Mouse (Mus musculus): ENCODE results near the gene Itgav. TPM values are rescaled to one million over a fixed set of nuclear protein-coding genes. Genes with fewer than 3 reads are reported as not detected.
A peak's percentile ranks its signal among the peaks of the same experiment; 100 is the strongest.

The Itgav gene
- polyA plus RNA-seq, 1 experiment: 37.6 TPM

- peaks cover 17% of the 10 kb centered on the region for H3K4me1 ChIP-seq (ENCODE audit: control insufficient read depth, insufficient read depth, low read length)
- H3K4me3 ChIP-seq (replicated peaks; ENCODE audit: extremely low read depth, low read depth, low read length): peak overlapping the region; percentile 77
- DNase-seq: peak; percentile 71
- WGBS: 3% methylated on average over 43 of the region's 44 CpGs
- TF ChIP-seq POLR2A (IDR thresholded peaks at IDR 0.05; ENCODE audit: borderline replicate concordance, extremely low read depth, low read depth, low read length) (no peak), CTCF (IDR thresholded peaks at IDR 0.05; ENCODE audit: insufficient read depth, low read length) (no peak)
Observed at GRCm38 (mm10) chr2:83724827-83725730, 882 bp downstream of the Itgav start.

GRCm38 (mm10) chr2:83725796-83726195, 1.6 kb downstream of the Itgav start:
- peaks cover 17% of the 10 kb centered on the region for H3K4me1 ChIP-seq (ENCODE audit: control insufficient read depth, insufficient read depth, low read length)
- WGBS: 43% methylated on average over 4 of the region's 4 CpGs
- no peak for TF ChIP-seq CTCF (IDR thresholded peaks at IDR 0.05; ENCODE audit: insufficient read depth, low read length)
- TF ChIP-seq POLR2A (IDR thresholded peaks at IDR 0.05; ENCODE audit: borderline replicate concordance, extremely low read depth, low read depth, low read length): no peak
- DNase-seq: no peak
- H3K4me3 ChIP-seq (replicated peaks; ENCODE audit: extremely low read depth, low read depth, low read length): no peak overlapping the region

DNA sequence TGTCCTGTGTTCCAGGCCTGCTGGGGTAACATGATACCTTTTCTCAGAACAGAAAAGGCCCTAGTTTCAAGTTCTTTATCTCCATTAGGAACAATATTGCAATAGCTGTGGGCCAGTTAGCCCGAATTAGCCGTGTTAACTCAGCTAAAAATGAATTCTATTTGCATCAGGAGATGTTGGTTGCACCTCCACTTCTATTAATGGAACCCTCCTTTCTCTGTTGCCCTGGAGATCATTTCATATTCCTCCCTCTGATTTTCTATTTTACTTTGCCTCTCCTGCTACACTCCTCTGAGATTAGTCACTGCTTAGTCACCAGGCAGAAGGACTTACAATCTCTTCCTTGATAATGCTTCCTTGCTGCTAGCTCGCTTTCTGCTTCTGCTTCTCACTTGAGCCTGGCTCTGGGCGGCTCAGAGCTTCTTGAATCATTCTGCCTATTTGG, 4.1 kb downstream of the Itgav start:
- Histone ChIP-seq H3K4me1 (ENCODE audit: control insufficient read depth, insufficient read depth, low read length) (peaks cover 13% of the 10 kb centered on the region), H3K4me3 (replicated peaks; ENCODE audit: extremely low read depth, low read depth, low read length) (no peak overlapping the region)
- DNase-seq: no peak
- TF ChIP-seq CTCF (IDR thresholded peaks at IDR 0.05; ENCODE audit: insufficient read depth, low read length) (no peak), POLR2A (IDR thresholded peaks at IDR 0.05; ENCODE audit: borderline replicate concordance, extremely low read depth, low read depth, low read length) (no peak)
- 64% methylated on average over 4 of the region's 4 CpGs for WGBS

DNA sequence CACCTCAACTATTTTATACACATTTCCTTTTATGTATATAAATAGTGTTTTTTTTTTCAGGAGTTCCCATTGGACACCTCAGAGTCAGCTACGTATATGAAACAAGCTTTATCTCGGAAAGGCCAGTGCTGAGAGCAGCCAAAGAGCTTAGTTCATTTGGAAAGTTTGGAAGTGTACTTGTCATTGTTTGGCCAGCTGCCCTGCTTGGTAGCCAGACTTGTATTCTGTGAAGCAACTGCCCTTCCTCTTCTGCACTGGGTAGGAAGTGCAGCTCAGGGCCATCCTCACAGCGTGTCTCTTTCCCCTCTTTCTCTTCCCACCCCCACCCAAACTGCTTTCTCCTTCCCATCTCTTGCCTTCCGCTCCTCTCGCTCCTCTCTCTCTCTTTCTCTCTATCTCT, 5.1 kb downstream of the Itgav start:
- 16% methylated on average over 5 of the region's 5 CpGs for WGBS
- H3K4me3 ChIP-seq (replicated peaks; ENCODE audit: extremely low read depth, low read depth, low read length): no peak overlapping the region
- peak; percentile 78 for DNase-seq
- TF ChIP-seq CTCF (IDR thresholded peaks at IDR 0.05; ENCODE audit: insufficient read depth, low read length) (no peak), POLR2A (IDR thresholded peaks at IDR 0.05; ENCODE audit: borderline replicate concordance, extremely low read depth, low read depth, low read length) (no peak)
- H3K4me1 ChIP-seq (ENCODE audit: control insufficient read depth, insufficient read depth, low read length): peaks cover 15% of the 10 kb centered on the region

- no peak for TF ChIP-seq CTCF (IDR thresholded peaks at IDR 0.05; ENCODE audit: insufficient read depth, low read length)
- TF ChIP-seq POLR2A (IDR thresholded peaks at IDR 0.05; ENCODE audit: borderline replicate concordance, extremely low read depth, low read depth, low read length): no peak
- 91% methylated on average over 4 of the region's 4 CpGs for WGBS
- no peak overlapping the region for H3K4me3 ChIP-seq (replicated peaks; ENCODE audit: extremely low read depth, low read depth, low read length)
- H3K4me1 ChIP-seq (ENCODE audit: control insufficient read depth, insufficient read depth, low read length): peaks cover 12% of the 10 kb centered on the region
- no peak for DNase-seq
Observed at GRCm38 (mm10) chr2:83732896-83733295, 8.7 kb downstream of the Itgav start.

DNA sequence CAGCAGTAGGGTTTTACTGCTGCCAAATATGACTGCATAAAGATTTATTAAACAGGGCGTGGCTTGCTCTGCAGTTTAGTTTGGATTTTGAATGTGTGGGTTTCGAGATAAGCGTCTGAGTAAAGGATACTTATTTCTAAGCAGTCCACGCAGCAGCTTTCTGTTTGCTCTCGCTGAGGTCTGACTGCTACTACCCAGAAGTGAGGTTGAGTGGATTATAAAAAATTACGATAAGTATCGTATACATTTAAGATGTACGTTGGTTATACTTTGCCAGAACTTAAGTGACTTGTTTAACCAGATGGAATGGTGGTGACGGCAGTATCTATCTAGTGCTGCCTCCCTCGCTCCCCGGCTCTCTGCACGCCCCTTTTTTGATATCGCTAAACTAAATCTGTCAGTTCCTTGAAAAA, 9.8 kb downstream of the Itgav start:
- no peak for TF ChIP-seq CTCF (IDR thresholded peaks at IDR 0.05; ENCODE audit: insufficient read depth, low read length)
- no peak for TF ChIP-seq POLR2A (IDR thresholded peaks at IDR 0.05; ENCODE audit: borderline replicate concordance, extremely low read depth, low read depth, low read length)
- 29% methylated on average over 13 of the region's 13 CpGs for WGBS
- H3K4me3 ChIP-seq (replicated peaks; ENCODE audit: extremely low read depth, low read depth, low read length): no peak overlapping the region

GRCm38 (mm10) chr2:83735276-83735675, 11.1 kb downstream of the Itgav start:
- TF ChIP-seq POLR2A (IDR thresholded peaks at IDR 0.05; ENCODE audit: borderline replicate concordance, extremely low read depth, low read depth, low read length) (no peak), CTCF (IDR thresholded peaks at IDR 0.05; ENCODE audit: insufficient read depth, low read length) (no peak)
- H3K4me1 ChIP-seq (ENCODE audit: control insufficient read depth, insufficient read depth, low read length): peaks cover 12% of the 10 kb centered on the region
- DNase-seq: no peak
- H3K4me3 ChIP-seq (replicated peaks; ENCODE audit: extremely low read depth, low read depth, low read length): no peak overlapping the region
- WGBS: 43% methylated on average over 5 of the region's 5 CpGs

More for the DNA sequence above, 9.8 kb downstream of the Itgav start:
- no peak for DNase-seq
- H3K4me1 ChIP-seq (ENCODE audit: control insufficient read depth, insufficient read depth, low read length): peaks cover 12% of the 10 kb centered on the region

- DNase-seq: no peak
- 93% methylated on average over 5 of the region's 5 CpGs for WGBS
- TF ChIP-seq POLR2A (IDR thresholded peaks at IDR 0.05; ENCODE audit: borderline replicate concordance, extremely low read depth, low read depth, low read length) (no peak), CTCF (IDR thresholded peaks at IDR 0.05; ENCODE audit: insufficient read depth, low read length) (no peak)
Observed at GRCm38 (mm10) chr2:83736836-83737235, 12.6 kb downstream of the Itgav start.

GRCm38 (mm10) chr2:83738586-83739251, 14.5 kb downstream of the Itgav start:
- no peak for TF ChIP-seq CTCF (IDR thresholded peaks at IDR 0.05; ENCODE audit: insufficient read depth, low read length)
- no peak for TF ChIP-seq POLR2A (IDR thresholded peaks at IDR 0.05; ENCODE audit: borderline replicate concordance, extremely low read depth, low read depth, low read length)
- DNase-seq: no peak
- H3K4me3 ChIP-seq (replicated peaks; ENCODE audit: extremely low read depth, low read depth, low read length): no peak overlapping the region
- peaks cover 20% of the 10 kb centered on the region for H3K4me1 ChIP-seq (ENCODE audit: control insufficient read depth, insufficient read depth, low read length)
- WGBS: 77% methylated on average over 14 of the region's 14 CpGs

More at GRCm38 (mm10) chr2:83736836-83737235, 12.6 kb downstream of the Itgav start:
- peaks cover 17% of the 10 kb centered on the region for H3K4me1 ChIP-seq (ENCODE audit: control insufficient read depth, insufficient read depth, low read length)
- H3K4me3 ChIP-seq (replicated peaks; ENCODE audit: extremely low read depth, low read depth, low read length): no peak overlapping the region

All from lung, adult 2 months (tissue).